Mouse (Mus musculus): ENCODE results near the gene Cabp7.

GRCm38 (mm10) chr11:4719961-4720360, 26.6 kb downstream of the Cabp7 start:
- TF ChIP-seq CTCF (IDR thresholded peaks at IDR 0.05; ENCODE audit: borderline replicate concordance, extremely low read depth, insufficient read depth, insufficient read length) (no peak), POLR2A (IDR thresholded peaks at IDR 0.05; ENCODE audit: borderline replicate concordance, extremely low read depth, insufficient read depth, insufficient read length, poor library complexity, severe bottlenecking) (no peak)
